Mouse (Mus musculus): ENCODE data around the gene Olfr435. TPM values are rescaled to one million over a fixed set of nuclear protein-coding genes. Genes with fewer than 3 reads are reported as not detected.
"Not testable (repeated sequence)": the region's sequence is repeated elsewhere in the genome, so short reads cannot be mapped to it uniquely, and the experiment has no call there.

Gene Olfr435
- not detected in 2 replicates for polyA plus RNA-seq (2015; fragmentation: Nextera tagmentation; extraction: Ambion mirVana)

- Histone ChIP-seq H3K4me2 (replicated peaks) (no peak within 1 kb of the TSS), H3K4me3 (no peak within 1 kb of the TSS), H3K36me3 (no peaks in the 10 kb centered on the region), H3K9me3 (no peaks in the 10 kb centered on the region), H3K4me1 (no peaks in the 10 kb centered on the region), H3K9ac (no peak within 1 kb of the TSS), H3K27me3 (no peaks in the 10 kb centered on the region), H3K27ac (no peak within 1 kb of the TSS)
- ATAC-seq (ENCODE audit: low FRiP score, low read depth) = no peak
Observed at GRCm38 (mm10) chr6:43196781-43197180, at the start of gene Olfr435. Gene Olfr435 (plus strand): TSS chr6:43197146.

GRCm38 (mm10) chr6:43159502-43159901 is 37.4 kb upstream of the Olfr435 start:
- Histone ChIP-seq H3K27me3 (no peaks in the 10 kb centered on the region), H3K4me2 (replicated peaks) (no peak overlapping the region), H3K9me3 (no peaks in the 10 kb centered on the region), H3K4me3 (no peak overlapping the region), H3K4me1 (no peaks in the 10 kb centered on the region), H3K36me3 (no peaks in the 10 kb centered on the region), H3K9ac (no peak overlapping the region), H3K27ac (no peak overlapping the region)
- no peak for ATAC-seq (ENCODE audit: low FRiP score, low read depth)
- 70% methylated on average over 1 of the region's 1 CpGs for WGBS

DNA sequence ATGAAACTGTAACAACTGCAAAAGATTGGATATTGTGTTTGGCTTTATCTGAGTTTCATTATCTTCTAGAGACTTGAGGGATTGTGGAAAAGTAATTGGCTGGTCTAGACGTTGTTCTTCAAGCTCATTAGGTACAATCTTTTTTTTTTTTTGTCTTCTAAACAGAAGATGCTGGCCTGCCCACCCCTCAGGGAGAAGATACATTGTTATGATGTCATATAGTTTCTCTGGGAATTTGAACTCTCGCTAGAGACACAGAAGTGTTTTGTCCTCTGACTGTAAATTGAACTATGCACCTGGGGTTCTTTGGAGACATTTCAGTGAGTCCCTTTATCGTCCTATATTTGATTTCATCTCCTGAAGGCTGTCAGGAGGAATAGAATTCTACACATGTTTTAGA is 34.0 kb upstream of the Olfr435 start, which contains the start of gene Olfr437:
Olfr437 (plus strand) TSS at position 301 of the 400 bp plus-strand sequence.
- Histone ChIP-seq H3K4me3 (no peak within 1 kb of the TSS), H3K27ac (no peak within 1 kb of the TSS), H3K36me3 (no peaks in the 10 kb centered on the region), H3K9me3 (no peaks in the 10 kb centered on the region), H3K4me1 (no peaks in the 10 kb centered on the region), H3K4me2 (replicated peaks) (no peak within 1 kb of the TSS), H3K27me3 (no peaks in the 10 kb centered on the region), H3K9ac (no peak within 1 kb of the TSS)
- WGBS = 73% methylated on average over 3 of the region's 3 CpGs
- no peak for ATAC-seq (ENCODE audit: low FRiP score, low read depth)

- H3K27me3 ChIP-seq = no peaks in the 10 kb centered on the region
- no peak for ATAC-seq (ENCODE audit: low FRiP score, low read depth)
- H3K4me1 ChIP-seq = no peaks in the 10 kb centered on the region
- WGBS = over 99% methylated on average over 4 of the region's 4 CpGs
- no peak overlapping the region for H3K4me3 ChIP-seq
- H3K9ac ChIP-seq = no peak overlapping the region
- no peaks in the 10 kb centered on the region for H3K36me3 ChIP-seq
- H3K9me3 ChIP-seq = no peaks in the 10 kb centered on the region
- no peak overlapping the region for H3K27ac ChIP-seq
- H3K4me2 ChIP-seq (replicated peaks) = no peak overlapping the region
Observed at GRCm38 (mm10) chr6:43167246-43167645, 29.7 kb upstream of the Olfr435 start.

- H3K27ac ChIP-seq = no peak within 1 kb of the TSS
Observed at GRCm38 (mm10) chr6:43171840-43172239, 25.1 kb upstream of the Olfr435 start, which contains the start of gene Olfr13. Gene Olfr13 (plus strand): TSS chr6:43172140.

GRCm38 (mm10) chr6:43178129-43178528 is 18.8 kb upstream of the Olfr435 start:
- H3K9ac ChIP-seq = no peak overlapping the region

More at GRCm38 (mm10) chr6:43171840-43172239, 25.1 kb upstream of the Olfr435 start, which contains the start of gene Olfr13:
- WGBS = 69% methylated on average over 4 of the region's 4 CpGs
- Histone ChIP-seq H3K9ac (no peak within 1 kb of the TSS), H3K9me3 (no peaks in the 10 kb centered on the region), H3K27me3 (no peaks in the 10 kb centered on the region), H3K4me1 (no peaks in the 10 kb centered on the region), H3K4me3 (no peak within 1 kb of the TSS), H3K4me2 (replicated peaks) (no peak within 1 kb of the TSS), H3K36me3 (no peaks in the 10 kb centered on the region)
- ATAC-seq (ENCODE audit: low FRiP score, low read depth) = no peak

GRCm38 (mm10) chr6:43178584-43179501 is 18.1 kb upstream of the Olfr435 start:
- Histone ChIP-seq H3K9ac (no peak overlapping the region), H3K4me1 (no peaks in the 10 kb centered on the region), H3K4me3 (no peak overlapping the region), H3K27me3 (no peaks in the 10 kb centered on the region), H3K27ac (no peak overlapping the region), H3K4me2 (replicated peaks) (no peak overlapping the region), H3K36me3 (no peaks in the 10 kb centered on the region), H3K9me3 (no peaks in the 10 kb centered on the region)
- ATAC-seq (ENCODE audit: low FRiP score, low read depth) = no peak
- 70% methylated on average over 6 of the region's 6 CpGs for WGBS

More at GRCm38 (mm10) chr6:43178129-43178528, 18.8 kb upstream of the Olfr435 start:
- Histone ChIP-seq H3K4me1 (no peaks in the 10 kb centered on the region), H3K4me3 (no peak overlapping the region), H3K4me2 (replicated peaks) (no peak overlapping the region), H3K36me3 (no peaks in the 10 kb centered on the region), H3K9me3 (no peaks in the 10 kb centered on the region), H3K27ac (no peak overlapping the region), H3K27me3 (no peaks in the 10 kb centered on the region)
- 59% methylated on average over 1 of the region's 1 CpGs for WGBS
- ATAC-seq (ENCODE audit: low FRiP score, low read depth) = no peak

DNA sequence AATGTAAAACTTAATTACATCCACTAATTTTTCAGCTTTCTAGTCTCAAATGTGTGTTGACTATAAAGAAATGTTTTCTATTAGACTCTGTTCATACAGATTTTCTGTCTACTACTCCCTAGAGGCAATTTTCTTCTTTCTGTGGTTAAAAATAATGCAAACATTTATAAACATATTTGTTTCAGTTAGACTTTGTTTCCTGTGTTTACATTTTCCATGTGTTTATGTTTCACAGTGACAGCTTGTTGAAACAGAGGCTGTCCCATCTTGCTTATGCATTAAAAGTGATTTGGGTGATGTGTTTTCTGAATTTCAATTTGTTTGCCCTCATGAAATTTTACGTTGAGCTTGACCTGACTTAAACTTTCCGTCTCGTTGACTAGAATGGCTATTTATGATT is 6.0 kb upstream of the Olfr435 start:
- no peak for ATAC-seq (ENCODE audit: low FRiP score, low read depth)
- WGBS = 81% methylated on average over 3 of the region's 3 CpGs
- no peak overlapping the region for H3K4me2 ChIP-seq (replicated peaks)

GRCm38 (mm10) chr6:43198094-43198493 is 1.1 kb downstream of the Olfr435 start:
- no peaks in the 10 kb centered on the region for H3K9me3 ChIP-seq
- WGBS = 87% methylated on average over 3 of the region's 3 CpGs
- no peak overlapping the region for H3K27ac ChIP-seq
- no peak overlapping the region for H3K4me2 ChIP-seq (replicated peaks)
- H3K36me3 ChIP-seq = no peaks in the 10 kb centered on the region
- H3K9ac ChIP-seq = no peak overlapping the region
- no peaks in the 10 kb centered on the region for H3K27me3 ChIP-seq
- no peak for ATAC-seq (ENCODE audit: low FRiP score, low read depth)
- no peaks in the 10 kb centered on the region for H3K4me1 ChIP-seq
- H3K4me3 ChIP-seq = no peak overlapping the region

More for the DNA sequence above, 6.0 kb upstream of the Olfr435 start:
- H3K4me3 ChIP-seq = no peak overlapping the region
- H3K27ac ChIP-seq = no peak overlapping the region
- H3K36me3 ChIP-seq = no peaks in the 10 kb centered on the region
- H3K4me1 ChIP-seq = no peaks in the 10 kb centered on the region
- H3K9me3 ChIP-seq = no peaks in the 10 kb centered on the region
- no peaks in the 10 kb centered on the region for H3K27me3 ChIP-seq
- no peak overlapping the region for H3K9ac ChIP-seq

DNA sequence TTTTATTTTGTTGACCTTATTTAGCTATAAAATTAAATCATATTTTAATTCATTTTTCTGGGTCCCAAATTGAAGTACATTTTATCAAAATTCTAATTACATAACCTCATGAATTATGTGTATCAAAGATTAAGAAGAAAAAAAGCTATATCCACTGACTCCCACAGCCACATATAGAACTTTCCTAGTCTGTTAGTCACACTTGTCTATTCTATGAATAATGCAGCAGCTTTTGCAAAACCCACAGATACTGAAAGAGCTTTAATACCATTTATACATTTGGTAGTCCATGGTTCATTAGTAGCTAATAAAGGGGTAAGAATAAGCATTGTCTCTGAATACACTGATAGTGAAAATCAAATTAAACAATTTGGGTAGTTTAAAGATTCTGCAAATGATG is 5.8 kb downstream of the Olfr435 start:
- H3K4me2 ChIP-seq (replicated peaks) = no peak overlapping the region
- no peak overlapping the region for H3K9ac ChIP-seq
- ATAC-seq (ENCODE audit: low FRiP score, low read depth) = no peak
- H3K27ac ChIP-seq = no peak overlapping the region
- H3K27me3 ChIP-seq = no peaks in the 10 kb centered on the region
- H3K9me3 ChIP-seq = no peaks in the 10 kb centered on the region
- no peaks in the 10 kb centered on the region for H3K4me1 ChIP-seq
- H3K36me3 ChIP-seq = no peaks in the 10 kb centered on the region
- H3K4me3 ChIP-seq = no peak overlapping the region

DNA sequence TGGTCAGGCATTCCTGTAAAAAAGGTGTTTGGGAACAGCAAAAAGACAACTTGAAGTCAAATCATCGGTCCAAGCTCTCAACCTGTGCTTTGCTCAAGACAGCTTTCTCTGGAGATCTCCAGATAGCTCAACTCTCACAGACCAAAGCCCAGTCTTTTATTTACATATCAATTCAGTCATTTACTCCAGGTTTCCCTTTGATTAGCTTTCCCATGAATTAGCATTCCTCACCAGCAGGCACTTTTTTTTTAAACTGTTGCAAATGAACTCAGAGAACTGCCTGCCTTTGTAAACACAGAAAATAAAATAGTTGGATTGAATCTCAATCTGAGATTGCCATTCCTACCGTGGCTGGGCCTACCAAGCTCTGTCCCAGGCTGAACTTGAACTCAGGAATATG is 8.4 kb downstream of the Olfr435 start:
- no peak overlapping the region for H3K9ac ChIP-seq
- no peak for ATAC-seq (ENCODE audit: low FRiP score, low read depth)
- H3K27ac ChIP-seq = no peak overlapping the region
- no peak overlapping the region for H3K4me3 ChIP-seq
- 36% methylated on average over 2 of the region's 2 CpGs for WGBS
- H3K4me1 ChIP-seq = no peaks in the 10 kb centered on the region
- H3K4me2 ChIP-seq (replicated peaks) = no peak overlapping the region
- H3K9me3 ChIP-seq = no peaks in the 10 kb centered on the region
- H3K36me3 ChIP-seq = no peaks in the 10 kb centered on the region
- H3K27me3 ChIP-seq = no peaks in the 10 kb centered on the region

DNA sequence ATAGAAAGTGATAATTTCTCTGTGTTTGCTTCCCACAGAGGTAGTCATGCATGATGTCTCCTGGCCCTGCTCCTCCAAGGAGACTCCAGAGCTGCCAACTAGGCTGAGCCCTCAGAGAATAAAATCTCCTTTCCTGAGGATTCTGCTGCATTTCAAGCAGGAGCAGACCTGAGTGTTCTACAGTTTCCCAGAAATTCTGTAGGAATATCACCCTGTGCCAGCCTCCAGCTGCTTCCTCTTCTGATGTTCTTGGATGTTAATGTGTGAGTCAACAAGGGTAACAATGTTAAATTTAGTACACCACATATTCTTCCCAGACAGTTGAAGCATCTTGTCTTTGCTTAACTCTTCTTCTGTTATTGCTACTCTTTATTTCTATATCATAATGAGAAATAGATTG is 15.9 kb downstream of the Olfr435 start, which contains the start of gene Olfr434:
Olfr434 (plus strand) TSS at position 149 of the 400 bp plus-strand sequence.
- H3K27me3 ChIP-seq = not testable (repeated sequence)

More for the DNA sequence above, 15.9 kb downstream of the Olfr435 start, which contains the start of gene Olfr434:
- not testable (repeated sequence) for H3K9ac ChIP-seq; H3K4me2 ChIP-seq (replicated peaks); H3K36me3 ChIP-seq; H3K27ac ChIP-seq; ATAC-seq (ENCODE audit: low FRiP score, low read depth); H3K4me1 ChIP-seq; H3K9me3 ChIP-seq; H3K4me3 ChIP-seq
